Comparison of ENCODE assay signal across 21 mouse cellular contexts in the genomic region with DNA sequence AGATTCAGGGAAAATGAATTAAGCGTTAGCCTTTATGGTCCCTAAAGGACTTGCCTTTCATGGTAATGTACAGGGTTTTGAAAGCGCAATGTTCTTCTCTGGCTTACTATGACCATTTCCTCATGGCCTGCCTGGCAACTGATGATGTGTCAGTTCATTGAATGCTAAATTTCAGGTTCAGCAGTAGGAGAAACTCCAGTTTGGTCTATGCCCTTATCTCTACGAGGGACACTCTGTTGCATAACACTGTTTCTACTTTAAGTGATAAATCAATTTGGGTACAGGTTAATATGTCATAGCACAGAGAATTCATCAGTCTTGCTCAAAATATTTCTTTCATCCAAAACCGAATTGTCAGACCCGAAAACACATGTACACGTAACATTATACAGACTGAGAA.
DNase-seq lines count a peak whose midpoint lies in the region; ATAC-seq and TF ChIP-seq lines count a peak whose summit lies in the region.
"Had no signal": no experiment of that assay in that cellular context is flagged by ENCODE, and none has a peak within 500 bp of the region (broad histone marks: within the 10 kb centered on the region; RNA-seq: fewer than 3 reads in every experiment).

No protein-coding gene starts in this region.

- TF ChIP-seq POLR2A in liver, adult 2 months (IDR thresholded peaks at IDR 0.05; ENCODE audit: extremely low read depth, insufficient read depth, low read length): no peak

- H3K79me2 ChIP-seq in liver, adult 2 months (ENCODE audit: control insufficient read depth, insufficient read depth, low read length): no peaks in the 10 kb centered on the region

- H3K4me2 ChIP-seq in liver, embryonic 16.5 days (ENCODE audit: low read depth, low read length): no peak overlapping the region
- no peak overlapping the region for H3K4me2 ChIP-seq in liver, embryonic 12.5 days
- H3K4me2 ChIP-seq in liver, postnatal 0 days (ENCODE audit: low read depth, low read length): no peak overlapping the region
- H3K4me2 ChIP-seq in liver, embryonic 11.5 days: no peak overlapping the region

- TF ChIP-seq CTCF in liver, adult 2 months (IDR thresholded peaks at IDR 0.05; ENCODE audit: low read depth, low read length): no peak
- TF ChIP-seq CTCF in liver, postnatal 0 days (IDR thresholded peaks at IDR 0.05; ENCODE audit: low read depth): no peak

- peak; percentile 83 for DNase-seq in liver, adult 2 months (ENCODE audit: extremely low read depth, low read depth, low spot score)
- no peak for DNase-seq in liver
- DNase-seq in liver, postnatal 0 days: no peak
- DNase-seq in liver, embryonic 11.5 days (ENCODE audit: low spot score): no peak
- DNase-seq: adrenal gland, adult 2 months; adrenal gland, adult 8-10 months; adrenal gland, postnatal 10 days; adrenal gland, postnatal 14 days; adrenal gland, postnatal 25 days; adrenal gland, postnatal 36 days; B cell, adult 2 months; cerebellum, adult 11 months; cerebellum, adult 11-12 months; cerebellum, adult 18-20 months had no signal

- peaks cover 2% of the 10 kb centered on the region; the same call in 1 of the 2 replicates for H3K36me3 ChIP-seq in liver, adult 2 months (ENCODE audit: control insufficient read depth, insufficient read depth, low read length)
- H3K36me3 ChIP-seq in liver, embryonic 16.5 days (ENCODE audit: control insufficient read depth, insufficient read depth): no peaks in the 10 kb centered on the region
- H3K36me3 ChIP-seq in liver, embryonic 12.5 days: no peaks in the 10 kb centered on the region
- no peaks in the 10 kb centered on the region for H3K36me3 ChIP-seq in liver, postnatal 0 days (replicated peaks; ENCODE audit: insufficient read depth, low read length)
- H3K36me3 ChIP-seq in liver, embryonic 11.5 days (ENCODE audit: control insufficient read depth, insufficient read depth, low read length): peaks cover 2% of the 10 kb centered on the region; the same call in 1 of the 2 replicates

- no peak for TF ChIP-seq EP300 in liver, postnatal 0 days (IDR thresholded peaks at IDR 0.05; ENCODE audit: low read depth)

- no peak overlapping the region for H3K4me3 ChIP-seq in liver, adult 2 months (ENCODE audit: insufficient read depth, low read depth, low read length)
- no peak overlapping the region for H3K4me3 ChIP-seq in liver, embryonic 16.5 days (ENCODE audit: low read depth, low read length)
- no peak overlapping the region for H3K4me3 ChIP-seq in liver, embryonic 12.5 days
- H3K4me3 ChIP-seq in liver, postnatal 0 days (ENCODE audit: low read depth, low read length): no peak overlapping the region
- no peak overlapping the region for H3K4me3 ChIP-seq in liver, embryonic 11.5 days (ENCODE audit: low read depth, low read length)

- WGBS in liver, adult 2 months: 49% methylated on average over 6 of the region's 6 CpGs
- WGBS in liver, embryonic 16.5 days (ENCODE audit: insufficient replicate concordance): 69% methylated on average over 6 of the region's 6 CpGs
- WGBS in liver, embryonic 12.5 days (ENCODE audit: insufficient replicate concordance): 83% methylated on average over 6 of the region's 6 CpGs
- WGBS in liver, postnatal 0 days (ENCODE audit: insufficient replicate concordance): 77% methylated on average over 6 of the region's 6 CpGs
- WGBS in liver, embryonic 11.5 days: 88% methylated on average over 6 of the region's 6 CpGs

- no peak overlapping the region for H3K9ac ChIP-seq in liver, adult 2 months (ENCODE audit: low read depth, low read length)
- H3K9ac ChIP-seq in liver, embryonic 16.5 days (ENCODE audit: low read depth, low read length): no peak overlapping the region
- H3K9ac ChIP-seq in liver, embryonic 12.5 days: no peak overlapping the region
- H3K9ac ChIP-seq in liver, postnatal 0 days (replicated peaks): no peak overlapping the region
- H3K9ac ChIP-seq in liver, embryonic 11.5 days (ENCODE audit: low read depth, low read length): no peak overlapping the region

- peaks cover 5% of the 10 kb centered on the region for H3K4me1 ChIP-seq in liver, adult 2 months (ENCODE audit: control insufficient read depth, insufficient read depth, low read length)
- no peaks in the 10 kb centered on the region for H3K4me1 ChIP-seq in liver, embryonic 16.5 days (ENCODE audit: control insufficient read depth, low read depth, low read length)
- no peaks in the 10 kb centered on the region for H3K4me1 ChIP-seq in liver, embryonic 12.5 days
- peaks cover 8% of the 10 kb centered on the region; the same call in 1 of the 2 replicates for H3K4me1 ChIP-seq in liver, postnatal 0 days (ENCODE audit: insufficient read depth)
- no peaks in the 10 kb centered on the region for H3K4me1 ChIP-seq in liver, embryonic 11.5 days (replicated peaks; ENCODE audit: control insufficient read depth, insufficient read depth, low read length)

- H3K27ac ChIP-seq in liver, adult 2 months (replicated peaks; ENCODE audit: insufficient read depth, low read depth, low read length): no peak overlapping the region
- H3K27ac ChIP-seq in liver, embryonic 16.5 days (ENCODE audit: low read length): no peak overlapping the region
- no peak overlapping the region for H3K27ac ChIP-seq in liver, embryonic 12.5 days
- no peak overlapping the region for H3K27ac ChIP-seq in liver, postnatal 0 days (ENCODE audit: low read depth)
- H3K27ac ChIP-seq in liver, embryonic 11.5 days (ENCODE audit: low read depth, low read length): no peak overlapping the region

- no peaks in the 10 kb centered on the region for H3K9me3 ChIP-seq in liver, embryonic 16.5 days (replicated peaks; ENCODE audit: control insufficient read depth, low read length)
- no peaks in the 10 kb centered on the region for H3K9me3 ChIP-seq in liver, embryonic 12.5 days (replicated peaks)
- H3K9me3 ChIP-seq in liver, postnatal 0 days (ENCODE audit: low read length): no peaks in the 10 kb centered on the region
- H3K9me3 ChIP-seq in liver, embryonic 11.5 days (ENCODE audit: control insufficient read depth, low read length): no peaks in the 10 kb centered on the region
- H3K9me3 ChIP-seq: G1E had no signal

- 0 out of 2 replicates have a peak, but pooled peaks have one; percentile 53 for ATAC-seq in liver, embryonic 16.5 days (ENCODE audit: low read depth)
- no peak for ATAC-seq in liver, embryonic 12.5 days
- peak; percentile 74 for ATAC-seq in liver, postnatal 0 days
- ATAC-seq in liver, embryonic 11.5 days (replicated peaks; ENCODE audit: low FRiP score): no peak
- ATAC-seq: activated CD4-positive, CD25-positive, alpha-beta regulatory T cell, adult 4 months; CD4-positive, CD25-positive, alpha-beta regulatory T cell, adult 4 months; Patski had no signal

- H3K27me3 ChIP-seq in liver, adult 2 months (ENCODE audit: control insufficient read depth, insufficient read depth, low read length): no peaks in the 10 kb centered on the region
- no peaks in the 10 kb centered on the region for H3K27me3 ChIP-seq in liver, embryonic 16.5 days (ENCODE audit: control insufficient read depth, insufficient read depth, low read depth, low read length)
- H3K27me3 ChIP-seq in liver, embryonic 12.5 days (replicated peaks): no peaks in the 10 kb centered on the region
- no peaks in the 10 kb centered on the region for H3K27me3 ChIP-seq in liver, postnatal 0 days (ENCODE audit: insufficient read depth, low read length)
- H3K27me3 ChIP-seq in liver, embryonic 11.5 days (replicated peaks; ENCODE audit: control insufficient read depth, insufficient read depth, low read length): no peaks in the 10 kb centered on the region
- H3K27me3 ChIP-seq: CH12.LX, Patski had no signal

Comparison
In these comparisons a context has a peak if more than half of its experiments do, and no peak if none do; other contexts are left out.
1. ATAC-seq: peak in liver, embryonic 16.5 days (single experiment) and liver, postnatal 0 days (single experiment); none in liver, embryonic 12.5 days (single experiment) and liver, embryonic 11.5 days (single experiment).